Mouse (Mus musculus) R1 (cell line): ENCODE data around the gene Map6.
"Not testable (repeated sequence)": the region's sequence is repeated elsewhere in the genome, so short reads cannot be mapped to it uniquely, and the experiment has no call there.

Experiments
- DNase-seq: peaks from one replicate; pipeline ENCODE4 v3.0.0-alpha.2; 2018; ENCODE audit warnings: low read depth, low spot score

The Map6 gene

DNA sequence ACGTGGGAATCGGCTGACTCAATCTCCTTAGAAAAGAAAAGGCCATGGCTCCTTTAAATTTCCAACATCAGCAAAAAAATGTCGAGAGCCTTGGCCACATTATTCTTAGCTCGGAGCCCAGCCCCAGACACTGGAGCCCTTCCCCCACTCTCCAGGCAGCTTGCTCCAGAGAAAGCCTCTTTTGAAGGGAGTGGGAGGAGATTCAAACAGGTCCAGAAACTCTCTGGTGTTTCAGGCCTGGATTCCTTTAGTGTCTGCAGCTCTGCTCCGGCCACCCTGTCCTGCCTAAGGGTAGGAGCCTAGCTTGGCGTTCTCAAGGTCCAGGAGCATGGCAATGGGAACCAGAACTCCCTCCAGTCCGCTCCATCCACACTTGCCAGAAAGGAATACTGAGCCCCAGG, 88.5 kb downstream of the Map6 start:
- peak; percentile 66 for DNase-seq

DNA sequence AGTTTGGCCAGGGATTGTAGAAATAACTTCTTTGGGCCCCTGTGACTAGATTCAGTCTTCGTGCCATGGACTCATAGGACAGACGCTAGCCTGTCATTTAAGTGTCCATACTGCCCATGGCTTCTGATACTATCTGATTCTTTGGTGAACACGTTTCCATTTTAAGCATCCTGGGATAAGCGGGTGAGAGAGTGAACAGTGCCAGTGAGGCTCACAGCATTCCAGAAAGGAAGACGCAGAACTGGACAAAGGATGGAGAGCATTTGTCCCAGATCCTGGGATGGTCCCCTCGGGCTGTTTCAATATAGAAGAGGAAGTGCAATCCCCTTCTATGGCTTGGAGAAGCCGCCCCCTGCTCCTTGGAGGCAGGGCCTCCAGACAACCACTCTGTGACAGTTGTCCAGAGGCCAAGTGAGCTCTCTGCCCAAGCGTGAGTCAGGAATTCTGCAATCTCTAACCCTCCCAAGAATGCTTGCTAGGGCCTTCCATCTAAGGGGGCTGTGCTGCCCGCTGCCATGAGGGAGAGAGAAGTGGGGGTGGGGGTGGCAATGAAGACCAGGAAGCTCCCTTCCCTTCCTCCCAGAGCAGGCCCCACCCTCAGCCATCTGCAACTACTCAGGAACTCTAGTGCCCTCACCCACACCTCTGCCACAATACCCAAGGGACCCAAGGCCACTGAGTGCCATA, 89.1 kb downstream of the Map6 start:
- no peak for DNase-seq

- no peak for DNase-seq
These were observed 90.0 kb downstream of the Map6 start for GRCm38 (mm10) chr7:99357201-99357600.

GRCm38 (mm10) chr7:99358371-99358770, 91.1 kb downstream of the Map6 start:
- no peak for DNase-seq

- peak; percentile 55 for DNase-seq
These were observed 93.0 kb downstream of the Map6 start for GRCm38 (mm10) chr7:99360021-99360802.

GRCm38 (mm10) chr7:99360803-99361414, 93.7 kb downstream of the Map6 start:
- no peak for DNase-seq

DNA sequence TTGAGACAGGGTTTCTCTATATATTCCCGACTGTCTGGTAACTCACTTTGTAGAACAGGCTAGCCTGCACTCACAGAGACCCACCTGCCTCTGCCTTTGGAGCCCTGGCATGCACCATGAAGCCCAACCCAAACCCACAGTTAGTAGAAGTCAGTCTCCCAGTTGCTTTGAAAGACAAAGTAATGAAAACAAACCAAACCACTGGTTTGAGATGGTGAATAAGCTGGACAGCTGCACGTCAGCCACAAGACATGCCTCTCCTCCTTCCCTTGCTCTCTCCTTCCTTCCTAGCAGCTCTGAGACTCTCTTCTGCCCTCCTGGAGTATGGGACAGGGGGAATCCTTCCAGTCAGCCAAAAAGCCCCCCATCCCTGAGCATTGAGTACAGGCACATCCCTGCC, 94.9 kb downstream of the Map6 start:
- no peak for DNase-seq

- DNase-seq, result peak; percentile 76
These were observed 97.8 kb downstream of the Map6 start for GRCm38 (mm10) chr7:99365069-99365468.

DNA sequence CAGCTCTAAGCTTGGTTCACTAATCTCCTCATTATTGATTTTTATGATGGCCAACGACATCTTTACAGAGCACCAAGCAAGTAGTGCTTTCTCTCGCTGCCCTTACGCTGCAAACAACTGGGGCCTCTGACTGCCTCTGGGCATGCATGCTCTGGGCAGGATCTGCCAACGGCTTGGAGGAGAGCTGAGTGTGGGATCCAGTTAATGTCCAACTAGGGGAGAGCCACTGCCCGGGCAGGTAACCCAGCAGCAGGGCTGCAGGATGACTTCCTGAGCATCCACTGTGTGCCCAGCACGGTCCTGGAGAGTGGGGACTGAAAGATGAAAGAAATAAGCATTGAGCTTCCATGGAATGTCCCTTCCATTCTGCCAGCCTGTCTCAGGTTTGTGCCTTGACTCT, 99.5 kb downstream of the Map6 start:
- no peak for DNase-seq

- not testable (repeated sequence) for DNase-seq
These were observed 107.1 kb downstream of the Map6 start for GRCm38 (mm10) chr7:99374325-99374724.

DNA sequence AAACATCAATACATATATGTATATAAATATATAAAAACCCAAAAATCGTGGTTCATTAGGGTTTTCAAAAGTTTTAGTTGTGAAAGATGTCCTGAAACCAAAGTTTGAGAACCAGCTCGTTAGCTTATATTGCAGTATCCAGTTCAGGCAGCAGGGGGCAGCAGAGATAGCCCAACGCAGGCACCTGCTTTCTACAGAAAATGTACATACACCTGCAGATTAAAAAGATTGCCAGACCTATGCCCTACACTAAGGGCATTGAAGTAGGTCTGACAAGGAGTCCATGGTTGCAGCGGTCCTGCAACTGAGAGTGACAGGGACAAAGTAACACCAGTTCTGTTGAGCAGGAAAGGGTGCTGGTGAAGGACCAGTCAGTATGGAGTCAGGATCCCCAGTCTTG, 108.2 kb downstream of the Map6 start:
- DNase-seq, result peak; percentile 49

GRCm38 (mm10) chr7:99378870-99379269, 111.6 kb downstream of the Map6 start:
- DNase-seq, result no peak

- DNase-seq, result peak; percentile 67
These were observed 113.4 kb downstream of the Map6 start for GRCm38 (mm10) chr7:99380491-99381213.

DNA sequence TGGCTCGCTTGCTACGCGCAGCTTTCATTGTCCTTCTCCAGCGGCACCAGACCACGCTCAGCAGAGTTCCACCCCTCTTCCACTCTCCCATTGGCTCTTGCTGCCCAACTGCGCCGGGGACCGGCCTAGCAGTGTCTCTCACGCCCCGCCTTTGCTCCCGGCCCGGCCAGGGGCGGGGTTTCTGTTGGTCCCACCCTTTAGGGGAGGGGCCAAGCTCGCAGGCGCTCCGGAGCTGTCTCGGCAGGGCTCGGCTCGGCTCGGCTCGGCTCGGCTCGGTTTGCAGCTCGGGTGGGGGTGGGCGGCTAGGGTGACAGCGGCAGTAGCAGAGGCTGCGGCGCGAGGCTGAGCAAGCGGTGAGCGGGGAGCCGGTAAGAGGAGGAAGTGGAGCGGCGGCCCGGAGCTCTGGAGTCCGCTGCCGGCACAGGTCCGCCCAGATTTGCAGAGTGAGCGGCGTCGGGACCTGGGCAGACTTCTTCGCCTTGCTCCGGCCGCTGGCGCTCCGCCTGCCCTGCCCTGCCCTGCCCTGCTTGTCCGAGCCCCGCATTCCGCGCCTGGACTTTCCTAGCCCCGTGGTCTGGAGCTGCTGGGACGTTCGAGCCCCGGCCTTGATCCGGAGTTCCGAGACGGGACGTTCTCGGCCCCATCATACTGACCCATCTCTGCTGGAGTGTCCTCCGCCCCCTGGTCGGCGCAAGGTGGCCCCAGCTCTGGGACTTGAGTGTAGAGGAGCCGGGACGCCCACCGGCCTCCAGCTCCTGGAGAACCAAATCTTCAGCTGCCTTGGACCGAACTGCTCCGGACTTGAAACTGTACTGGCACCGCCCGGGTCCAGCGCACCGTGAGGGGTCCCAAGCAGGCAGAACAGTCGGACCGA, 114.2 kb downstream of the Map6 start, which contains the start of gene Gdpd5:
Gdpd5 (plus strand) TSS at position 201 of the 874 bp plus-strand sequence.
- peak; percentile 96 for DNase-seq

DNA sequence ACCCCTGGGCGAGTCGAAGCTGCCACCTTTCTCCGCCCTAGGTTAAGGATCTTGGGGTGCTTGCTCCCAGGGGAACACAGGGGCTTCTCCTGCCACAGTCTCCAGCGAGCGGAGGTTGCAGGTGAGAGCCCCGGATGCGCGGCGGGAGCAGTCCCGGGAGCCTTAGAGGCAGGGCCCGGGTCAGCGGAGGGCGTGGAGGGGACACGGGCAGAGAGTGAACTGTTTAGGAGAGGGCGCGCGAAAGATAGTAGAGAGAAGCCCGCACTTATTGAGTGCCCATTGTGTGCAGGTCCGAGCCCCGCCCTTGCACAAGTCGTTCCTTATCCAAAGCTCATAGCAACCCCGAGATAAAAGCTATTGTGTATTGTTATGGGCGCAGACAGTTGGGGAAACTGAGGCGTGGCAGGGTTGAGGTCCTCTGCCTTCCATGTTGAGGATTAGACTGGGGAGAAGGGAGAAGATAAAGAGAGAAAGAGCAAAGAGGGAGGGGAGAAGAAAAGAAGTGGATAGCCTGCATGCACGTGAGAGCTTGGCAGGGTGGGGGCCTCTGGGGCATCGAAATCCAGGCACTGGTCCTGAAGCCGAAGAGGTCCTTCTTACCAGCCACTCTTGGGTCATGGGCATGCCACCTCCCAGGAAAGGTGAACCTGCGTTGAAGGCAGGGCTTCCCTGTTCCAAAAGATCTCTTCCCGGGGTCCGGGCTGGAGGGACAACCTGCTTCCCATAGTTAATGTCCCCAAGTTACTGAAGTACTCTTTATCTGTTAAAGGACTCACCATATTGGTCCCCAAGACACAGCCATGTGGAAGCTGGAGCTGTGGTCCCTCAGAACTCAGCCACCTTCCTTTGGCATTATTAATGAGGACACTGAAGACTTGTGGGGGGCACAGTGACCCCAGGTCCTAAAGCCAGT, 115.1 kb downstream of the Map6 start:
- peak; percentile 51 for DNase-seq

- DNase-seq, result no peak
These were observed 116.0 kb downstream of the Map6 start for GRCm38 (mm10) chr7:99383246-99383645.

- no peak for DNase-seq
These were observed 116.9 kb downstream of the Map6 start for GRCm38 (mm10) chr7:99384101-99384611.

GRCm38 (mm10) chr7:99386030-99386429, 118.8 kb downstream of the Map6 start:
- no peak for DNase-seq
